Mouse (Mus musculus) embryonic fibroblast, embryonic 13.5 days (primary cell): Measurements from ENCODE around the gene Psrc1. TPM values are rescaled to one million over a fixed set of nuclear protein-coding genes. Genes with fewer than 3 reads are reported as not detected.
A peak's percentile ranks its signal among the peaks of the same experiment; 100 is the strongest.

ENCODE experiments used
- H3K27ac ChIP-seq: 2 replicates; pipeline ENCODE4 v1.5.1; 2012; ENCODE audit warnings: low read length, control low read depth, inconsistent platforms; ENCODE audit not compliant: insufficient read depth
- H3K4me1 ChIP-seq: 2 replicates; pipeline ENCODE4 v1.6.1; 2011; ENCODE audit warnings: low read length; ENCODE audit not compliant: control insufficient read depth, insufficient read depth
- H3K4me3 ChIP-seq: 2 replicates; pipeline ENCODE4 v1.5.1; 2011; ENCODE audit warnings: mild to moderate bottlenecking, control low read depth, low read length; ENCODE audit not compliant: insufficient read depth
- CTCF ChIP-seq: IDR thresholded peaks from 2 replicates; pipeline ENCODE4 v1.5.1; 2011; ENCODE audit warnings: mild to moderate bottlenecking, control low read depth, low read length, moderate library complexity, borderline replicate concordance; ENCODE audit not compliant: insufficient read depth
- POLR2A ChIP-seq: IDR thresholded peaks from 2 replicates; pipeline ENCODE4 v1.6.1; 2011; ENCODE audit warnings: low read depth, mild to moderate bottlenecking, control low read depth, low read length, moderate library complexity
- polyA plus RNA-seq: library from polyadenylated mRNA; stranded (reverse); fragments of >200 nt; gene quantifications from 2 replicates; pipeline ENCODE4 v1.2.4, GENCODE M21; 2011; ENCODE audit warnings: low read depth; ENCODE audit not compliant: missing spikeins, insufficient read length

Psrc1 gene
- polyA plus RNA-seq, 1 experiment: 149 TPM

GRCm38 (mm10) chr3:108386186-108386585, 2.5 kb downstream of the Psrc1 start:
- H3K27ac ChIP-seq: no peak overlapping the region
- peaks cover 9% of the 10 kb centered on the region for H3K4me1 ChIP-seq
- no peak for TF ChIP-seq CTCF
- no peak for TF ChIP-seq POLR2A
- H3K4me3 ChIP-seq: 0 out of 2 replicates have a peak overlapping the region, but pooled peaks have one; percentile 74

GRCm38 (mm10) chr3:108389111-108389545, 5.5 kb downstream of the Psrc1 start:
- no peak overlapping the region for H3K4me3 ChIP-seq
- peak overlapping the region; percentile 1; the same call in 1 of the 2 replicates for H3K27ac ChIP-seq
- TF ChIP-seq CTCF: peak; percentile 62
- TF ChIP-seq POLR2A: peak; percentile 63
- H3K4me1 ChIP-seq: no peaks in the 10 kb centered on the region; the same call in 1 of the 2 replicates

- no peak overlapping the region for H3K4me3 ChIP-seq
- TF ChIP-seq CTCF (no peak), POLR2A (no peak)
- H3K27ac ChIP-seq: no peak overlapping the region
- H3K4me1 ChIP-seq: no peaks in the 10 kb centered on the region
Measured at GRCm38 (mm10) chr3:108392299-108392698, 8.7 kb downstream of the Psrc1 start.

- Histone ChIP-seq H3K27ac (no peak overlapping the region), H3K4me1 (no peaks in the 10 kb centered on the region), H3K4me3 (no peak overlapping the region)
- TF ChIP-seq CTCF: no peak
- TF ChIP-seq POLR2A: no peak
Measured at GRCm38 (mm10) chr3:108392793-108393192, 9.2 kb downstream of the Psrc1 start.

- TF ChIP-seq CTCF (no peak), POLR2A (no peak)
- Histone ChIP-seq H3K4me1 (no peaks in the 10 kb centered on the region), H3K4me3 (no peak overlapping the region)
Measured at GRCm38 (mm10) chr3:108398281-108398680, 14.6 kb downstream of the Psrc1 start.

GRCm38 (mm10) chr3:108400442-108400841, 16.8 kb downstream of the Psrc1 start:
- no peak overlapping the region for H3K27ac ChIP-seq
- no peaks in the 10 kb centered on the region for H3K4me1 ChIP-seq
- TF ChIP-seq CTCF: no peak
- no peak for TF ChIP-seq POLR2A
- no peak overlapping the region for H3K4me3 ChIP-seq

More at GRCm38 (mm10) chr3:108398281-108398680, 14.6 kb downstream of the Psrc1 start:
- H3K27ac ChIP-seq: no peak overlapping the region

GRCm38 (mm10) chr3:108401692-108402527, 18.3 kb downstream of the Psrc1 start:
- Histone ChIP-seq H3K27ac (no peak overlapping the region), H3K4me1 (no peaks in the 10 kb centered on the region), H3K4me3 (no peak overlapping the region)
- TF ChIP-seq POLR2A (no peak), CTCF (peak; percentile 99)

- Histone ChIP-seq H3K27ac (no peak overlapping the region), H3K4me3 (no peak overlapping the region), H3K4me1 (no peaks in the 10 kb centered on the region)
- TF ChIP-seq CTCF: no peak
- no peak for TF ChIP-seq POLR2A
Measured at GRCm38 (mm10) chr3:108402528-108402920, 18.9 kb downstream of the Psrc1 start.

GRCm38 (mm10) chr3:108405536-108406305, 22.1 kb downstream of the Psrc1 start:
- Histone ChIP-seq H3K4me1 (no peaks in the 10 kb centered on the region), H3K27ac (no peak overlapping the region), H3K4me3 (no peak overlapping the region)
- TF ChIP-seq POLR2A: no peak
- TF ChIP-seq CTCF: no peak
